Mouse (Mus musculus) liver, adult 2 months (tissue): Measurements from ENCODE around the gene Fam122a.

ENCODE experiments used
- CTCF ChIP-seq: fragments of 200-500 bp; IDR thresholded peaks from 2 replicates; pipeline ENCODE4 v1.5.1; 2011; ENCODE audit warnings: low read depth, low read length, control low read depth
- POLR2A ChIP-seq: fragments of 200-500 bp; IDR thresholded peaks from 2 replicates; pipeline ENCODE4 v1.6.1; 2011; ENCODE audit warnings: low read length, control low read depth; ENCODE audit not compliant: insufficient read depth; ENCODE audit errors: extremely low read depth

DNA sequence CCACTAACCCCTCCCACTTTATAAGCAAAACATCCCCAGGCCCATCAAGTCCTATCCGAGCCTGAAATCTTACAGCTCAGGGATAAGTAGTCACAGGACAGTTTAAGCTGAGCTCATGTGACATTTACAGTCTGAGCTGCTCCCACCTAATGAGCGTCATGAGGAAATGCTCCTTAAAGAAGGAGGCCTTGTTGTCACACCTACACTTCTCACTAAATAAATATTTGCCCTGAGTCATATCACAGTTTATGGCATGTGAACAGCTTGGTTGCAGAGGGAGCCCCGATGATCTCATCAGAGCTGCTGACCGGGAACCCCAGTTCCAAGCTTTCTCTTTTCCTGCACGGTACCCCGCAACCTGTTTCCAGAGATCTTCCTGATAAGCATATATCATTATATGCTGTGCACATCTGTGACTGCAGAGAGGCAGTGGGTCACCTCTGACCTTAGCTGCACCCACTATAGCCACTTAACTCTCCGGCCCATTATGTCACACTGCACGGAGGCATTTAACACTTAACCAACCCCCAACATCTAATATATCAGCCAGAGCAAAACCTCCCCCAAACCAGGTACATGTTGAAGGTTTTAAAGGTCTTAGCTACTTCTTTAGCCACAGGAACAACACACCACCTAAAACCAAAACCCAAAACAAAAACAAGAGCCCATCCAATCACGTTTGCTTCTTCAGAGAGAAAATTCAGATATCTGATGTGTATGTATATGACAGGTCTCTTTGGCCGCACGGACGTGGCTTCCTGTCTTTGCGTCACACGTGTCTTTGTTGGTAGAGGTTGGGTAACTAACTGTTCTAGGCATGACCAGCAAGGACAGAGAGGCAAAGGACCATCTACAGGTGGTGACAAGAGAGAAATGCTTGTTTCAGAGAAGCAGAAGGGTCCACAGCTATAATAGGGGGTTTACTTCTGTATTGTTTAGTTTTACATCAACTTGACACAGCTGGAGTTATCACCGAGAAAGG lies 37.8 kb upstream of the Fam122a start:
- TF ChIP-seq POLR2A (no peak), CTCF (no peak)
